Comparison of ENCODE assay signal across 7 mouse cellular contexts in genomic region chr4:41348584-41349198, GRCm38 (mm10). TPM values are rescaled to one million over a fixed set of nuclear protein-coding genes. Genes with fewer than 3 reads are reported as not detected.
A peak's percentile ranks its signal among the peaks of the same experiment; 100 is the strongest.
DNase-seq lines count a peak whose midpoint lies in the region; ATAC-seq and TF ChIP-seq lines count a peak whose summit lies in the region.

Gene Ubap1 (plus strand): TSS chr4:41348996.

- peaks cover 27% of the 10 kb centered on the region for H3K36me3 ChIP-seq in embryonic facial prominence, embryonic 10.5 days (replicated peaks)
- H3K36me3 ChIP-seq in intestine, postnatal 0 days (ENCODE audit: control insufficient read depth, insufficient read depth): no peaks in the 10 kb centered on the region
- no peaks in the 10 kb centered on the region for H3K36me3 ChIP-seq in midbrain, embryonic 12.5 days
- H3K36me3 ChIP-seq in small intestine, adult 2 months (ENCODE audit: control insufficient read depth, insufficient read depth, low read length): peaks cover 2% of the 10 kb centered on the region; the same call in 1 of the 2 replicates

- H3K9me3 ChIP-seq in embryonic facial prominence, embryonic 10.5 days: no peaks in the 10 kb centered on the region
- no peaks in the 10 kb centered on the region for H3K9me3 ChIP-seq in intestine, postnatal 0 days (ENCODE audit: control insufficient read depth)
- no peaks in the 10 kb centered on the region for H3K9me3 ChIP-seq in midbrain, embryonic 12.5 days

- WGBS in embryonic facial prominence, embryonic 10.5 days: under 1% methylated on average over 31 of the region's 31 CpGs
- WGBS in intestine, postnatal 0 days: under 1% methylated on average over 31 of the region's 31 CpGs
- WGBS in midbrain, embryonic 12.5 days: under 1% methylated on average over 31 of the region's 31 CpGs
- under 1% methylated on average over 31 of the region's 31 CpGs for WGBS in small intestine, adult 2 months

- peak; percentile 96 for DNase-seq in adrenal gland, postnatal 10 days
- DNase-seq in embryonic facial prominence, embryonic 10.5 days (ENCODE audit: low spot score): peak; percentile 98
- peak; percentile 91 for DNase-seq in gonadal fat pad, adult 2 months (ENCODE audit: low read depth)
- DNase-seq in left cerebral cortex, postnatal 4 days: peak; percentile 97

- peak within 1 kb of the TSS; percentile 96 for H3K27ac ChIP-seq in embryonic facial prominence, embryonic 10.5 days (replicated peaks)
- H3K27ac ChIP-seq in intestine, postnatal 0 days (ENCODE audit: low read depth, low read length): peak within 1 kb of the TSS; percentile 92
- peak within 1 kb of the TSS; percentile 95 for H3K27ac ChIP-seq in midbrain, embryonic 12.5 days (replicated peaks)
- peak within 1 kb of the TSS; percentile 92 for H3K27ac ChIP-seq in small intestine, adult 2 months (ENCODE audit: insufficient read depth, low read depth, low read length)

- intact Hi-C loops in left cerebral cortex, postnatal 4 days (cut with DNase I): no loop called here

- ATAC-seq in intestine, postnatal 0 days: peak; percentile 95
- ATAC-seq in midbrain, embryonic 12.5 days (ENCODE audit: low FRiP score, low read depth): peak; percentile 97

- TF ChIP-seq POLR2A in small intestine, adult 2 months (IDR thresholded peaks at IDR 0.05; ENCODE audit: low read depth, low read length): peak; percentile 84

- peak within 1 kb of the TSS; percentile 69 for H3K4me2 ChIP-seq in intestine, postnatal 0 days (replicated peaks; ENCODE audit: low read depth)
- H3K4me2 ChIP-seq in midbrain, embryonic 12.5 days (replicated peaks): peak within 1 kb of the TSS; percentile 67

- H3K4me3 ChIP-seq in embryonic facial prominence, embryonic 10.5 days: peak within 1 kb of the TSS; percentile 88
- peak within 1 kb of the TSS; percentile 97 for H3K4me3 ChIP-seq in intestine, postnatal 0 days (ENCODE audit: low read depth, low read length)
- peak within 1 kb of the TSS; percentile 80 for H3K4me3 ChIP-seq in midbrain, embryonic 12.5 days
- peak within 1 kb of the TSS; percentile 94 for H3K4me3 ChIP-seq in small intestine, adult 2 months (ENCODE audit: low read depth, low read length)

- H3K4me1 ChIP-seq in embryonic facial prominence, embryonic 10.5 days: peaks cover 17% of the 10 kb centered on the region
- 0 out of 2 replicates have a peak, but pooled peaks cover 2% of the 10 kb centered on the region for H3K4me1 ChIP-seq in intestine, postnatal 0 days (replicated peaks; ENCODE audit: control insufficient read depth, insufficient read depth, low read length)
- H3K4me1 ChIP-seq in midbrain, embryonic 12.5 days: peaks cover 10% of the 10 kb centered on the region
- peaks cover 12% of the 10 kb centered on the region for H3K4me1 ChIP-seq in small intestine, adult 2 months (ENCODE audit: control insufficient read depth, insufficient read depth, insufficient read length, low read length)

- TF ChIP-seq CTCF in intestine, postnatal 0 days (IDR thresholded peaks at IDR 0.05; ENCODE audit: low read depth): no peak
- TF ChIP-seq CTCF in small intestine, adult 2 months (IDR thresholded peaks at IDR 0.05; ENCODE audit: extremely low read depth, insufficient read length, insufficient replicate concordance, low read depth, low read length): no peak

- no peaks in the 10 kb centered on the region for H3K27me3 ChIP-seq in embryonic facial prominence, embryonic 10.5 days (replicated peaks; ENCODE audit: low read depth, poor library complexity, severe bottlenecking)
- no peaks in the 10 kb centered on the region for H3K27me3 ChIP-seq in intestine, postnatal 0 days (replicated peaks; ENCODE audit: control insufficient read depth, insufficient read depth, low read length)
- no peaks in the 10 kb centered on the region for H3K27me3 ChIP-seq in midbrain, embryonic 12.5 days
- no peaks in the 10 kb centered on the region for H3K27me3 ChIP-seq in small intestine, adult 2 months (ENCODE audit: control insufficient read depth, insufficient read depth, low read length)

- peak within 1 kb of the TSS; percentile 81 for H3K9ac ChIP-seq in intestine, postnatal 0 days (ENCODE audit: low read depth, low read length)
- peak within 1 kb of the TSS; percentile 81 for H3K9ac ChIP-seq in midbrain, embryonic 12.5 days (replicated peaks)

RNA-seq across cellular contexts. Expression of gene Ubap1, which starts in this region (rescaled TPM):
- 10 to 100 TPM; 40.7 to 50.5 TPM for total RNA-seq in adrenal gland, postnatal 10 days (2021)
- 61.4 and 65.4 TPM in 2 replicates for polyA plus RNA-seq in embryonic facial prominence, embryonic 10.5 days (2016; fragmentation: Nextera tagmentation; extraction: Ambion mirVana)
- 28.8 and 35.3 TPM in 2 replicates for polyA plus RNA-seq in gonadal fat pad, adult 2 months (2012; rRNA removed)
- 36.3 and 44.7 TPM in 2 replicates for polyA plus RNA-seq in intestine, postnatal 0 days (2015; fragmentation: Nextera tagmentation; extraction: Ambion mirVana)
- 10 to 100 TPM; 33.5 to 43.3 TPM for total RNA-seq in left cerebral cortex, postnatal 4 days (2021)
- 80.3 and 81.2 TPM in 2 replicates for polyA plus RNA-seq in midbrain, embryonic 12.5 days (2016; fragmentation: Nextera tagmentation; extraction: Ambion mirVana)
- 11.3 and 24.6 TPM in 2 replicates for polyA plus RNA-seq in small intestine, adult 2 months (2012; rRNA removed)

Comparison
In these comparisons a context has a peak if more than half of its experiments do, and no peak if none do; other contexts are left out.
1. Peak in every context shown above with its lines: DNase-seq, ATAC-seq, H3K4me3 ChIP-seq and H3K27ac ChIP-seq.